Mouse (Mus musculus) left cerebral cortex, postnatal 14 days (tissue): ENCODE data around the gene Olfr1241. TPM values are rescaled to one million over a fixed set of nuclear protein-coding genes. Genes with fewer than 3 reads are reported as not detected.

Experiments used
- DNase-seq, 2 experiments: peaks; one replicate each; pipeline ENCODE4 v3.0.0; 2021 to 2022; ENCODE audit warnings: low spot score in 2 of 2, mixed read lengths in 1 of 2
- intact Hi-C: fragments of 180-260 bp; cut with DNase I; formaldehyde crosslinking; loops from one replicate; pipeline ENCODE4 v1.15.1; 2025
- long read RNA-seq, 2 experiments: library from polyadenylated mRNA; stranded (forward); transcript quantifications; one replicate each; pipeline ENCODE4 v2.0.0; 2021
- total RNA-seq, 2 experiments: library from RNA; stranded (reverse); gene quantifications; 2 replicates each; pipeline ENCODE4 v1.2.3; 2021

Gene Olfr1241
- not detected for total RNA-seq
- long read RNA-seq, experiment 1, result 0 reads
- long read RNA-seq, experiment 2, result 0 reads

DNA sequence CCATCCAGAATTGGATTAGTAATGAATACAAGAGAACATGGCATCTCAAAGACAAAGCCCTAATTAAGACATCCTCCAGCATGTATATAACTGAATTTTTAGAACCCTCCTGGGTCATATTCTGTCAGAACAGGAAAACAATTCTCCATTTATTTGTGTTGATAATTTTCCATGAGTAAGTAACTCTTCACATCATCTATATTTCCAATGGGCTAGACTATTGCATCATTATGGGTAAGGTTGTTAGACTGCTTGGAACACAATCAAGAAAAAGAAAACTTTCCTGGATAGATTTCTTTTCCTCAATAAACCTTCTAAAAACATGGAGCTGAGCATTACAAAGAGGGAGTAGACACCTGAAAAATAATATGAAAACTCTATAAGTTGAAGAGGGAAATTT is at the start of gene Olfr1241:
TSS of gene Olfr1241 (minus strand) at position 101 of the 400 bp plus-strand sequence.
- no peak for DNase-seq
- intact Hi-C loops, result no loop called here

DNA sequence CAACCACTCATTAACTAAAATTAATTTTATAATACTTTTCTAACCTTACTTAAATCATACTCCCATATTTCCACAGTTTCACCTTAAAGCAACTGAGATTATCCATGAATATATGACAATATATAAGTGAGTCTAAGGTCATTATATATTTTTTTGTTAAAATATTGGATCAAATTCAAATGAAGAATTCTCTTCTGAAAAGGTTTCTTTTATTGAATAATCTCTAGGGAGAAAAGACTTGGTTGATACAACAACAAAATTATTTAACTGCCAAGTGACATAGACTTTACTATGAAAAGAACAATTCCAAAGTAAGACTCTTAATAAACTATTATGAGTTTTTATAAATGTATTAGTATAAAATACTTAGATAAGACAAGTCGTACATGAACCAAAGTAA is 44.5 kb upstream of the Olfr1241 start, which contains the start of gene Olfr1243:
TSS of gene Olfr1243 (minus strand) at position 101 of the 400 bp plus-strand sequence.
- no peak for DNase-seq
- intact Hi-C loops, result no loop called here

DNA sequence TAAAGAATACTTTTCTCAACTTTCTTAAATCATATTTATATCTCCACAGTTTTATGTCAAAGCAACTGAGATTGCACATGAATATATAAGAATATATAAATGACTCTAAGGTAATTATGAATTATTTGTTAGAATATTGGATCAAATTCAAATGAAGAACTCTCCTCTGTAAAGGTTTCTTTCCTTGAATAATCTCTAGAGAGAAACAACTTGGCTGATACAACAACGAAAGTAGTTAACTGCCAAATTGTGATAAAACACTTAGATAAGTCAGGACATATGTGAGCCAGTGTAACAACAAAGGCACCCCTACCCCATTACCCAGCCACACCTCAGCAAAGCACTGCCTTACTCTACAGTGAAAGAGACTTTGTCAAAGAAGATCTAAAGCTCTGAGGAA is 11.3 kb upstream of the Olfr1241 start, which contains the start of gene Olfr1242:
TSS of gene Olfr1242 (minus strand) at position 101 of the 400 bp plus-strand sequence.
- DNase-seq, result no peak
- intact Hi-C loops, result no loop called here

DNA sequence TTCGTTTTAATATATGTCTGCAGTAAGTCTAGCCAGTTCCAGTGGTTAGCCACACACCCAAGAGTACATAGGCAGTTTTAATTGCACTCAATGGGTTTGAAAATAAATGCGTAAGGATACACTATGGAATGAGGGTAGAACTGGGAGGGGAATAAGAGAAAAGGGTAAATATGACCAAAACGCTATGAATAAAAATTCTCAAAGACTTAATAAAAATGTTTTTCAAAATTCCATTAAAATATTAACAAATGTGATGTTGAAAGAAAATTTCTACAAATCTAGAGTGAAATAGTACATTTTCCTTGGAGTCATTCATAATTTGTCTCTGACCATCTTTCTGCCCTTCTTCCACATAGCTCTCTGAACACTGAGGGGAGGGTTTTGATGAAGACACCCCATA is 44.0 kb downstream of the Olfr1241 start, which contains the start of gene Olfr1240:
TSS of gene Olfr1240 (minus strand) at position 101 of the 400 bp plus-strand sequence.
- intact Hi-C loops, result no loop called here

More for the DNA sequence above, 44.0 kb downstream of the Olfr1241 start, which contains the start of gene Olfr1240:
- DNase-seq, result no peak

Other genes starting within 250 kb of the Olfr1241 start
- not detected for gene Olfr1228, start 233.1 kb downstream of the Olfr1241 start, total RNA-seq
- gene Olfr1229, start 199.1 kb downstream of the Olfr1241 start, total RNA-seq, result not detected
- gene Olfr1230, start 189.9 kb downstream of the Olfr1241 start, total RNA-seq, result not detected
- gene Olfr1231, start 180.1 kb downstream of the Olfr1241 start, total RNA-seq, result not detected
- not detected for gene Olfr1232, start 157.5 kb downstream of the Olfr1241 start, total RNA-seq
- not detected for gene Olfr1233, start 144.7 kb downstream of the Olfr1241 start, total RNA-seq
- gene Olfr1234, start 122.3 kb downstream of the Olfr1241 start, total RNA-seq, result not detected
- not detected for gene Olfr1238, start 77.5 kb downstream of the Olfr1241 start, total RNA-seq
- gene Olfr1239, start 66.7 kb downstream of the Olfr1241 start, total RNA-seq, result not detected
- gene Olfr1240, start 44.1 kb downstream of the Olfr1241 start, total RNA-seq, result not detected
- not detected for gene Olfr1242, start 11.2 kb upstream of the Olfr1241 start, total RNA-seq
- gene Olfr1243, start 44.4 kb upstream of the Olfr1241 start, total RNA-seq, result not detected
- not detected for gene Olfr1245, start 91.3 kb upstream of the Olfr1241 start, total RNA-seq
- not detected for gene Olfr1246, start 106.0 kb upstream of the Olfr1241 start, total RNA-seq
- under 1 TPM; 0.06 to 0.11 TPM for gene Olfr1247, start 127.0 kb upstream of the Olfr1241 start, total RNA-seq
- not detected for gene Olfr1248, start 131.1 kb upstream of the Olfr1241 start, total RNA-seq
- gene Olfr1249, start 147.9 kb upstream of the Olfr1241 start, total RNA-seq, result not detected
- gene Olfr1250, start 174.3 kb upstream of the Olfr1241 start, total RNA-seq, result under 1 TPM; 0.07 to 0.15 TPM
- gene Olfr1251, start 184.8 kb upstream of the Olfr1241 start, total RNA-seq, result not detected
- gene Olfr1252, start 237.9 kb upstream of the Olfr1241 start, total RNA-seq, result not detected